Mouse (Mus musculus) myocyte (in vitro differentiated cells): Measurements from ENCODE around the gene Prkag2.

Source experiments
- MAX ChIP-seq: IDR thresholded peaks from one replicate; pipeline ENCODE4 v1.6.1; 2011; ENCODE audit warnings: low read depth, mild to moderate bottlenecking, control low read depth
- MYOG ChIP-seq, 3 experiments: IDR thresholded peaks; one replicate each; pipeline ENCODE4 v1.6.1; 2011; ENCODE audit warnings: control low read depth in 2 of 3, low read depth in 2 of 3, mild to moderate bottlenecking in 2 of 3; ENCODE audit not compliant: insufficient read length in 2 of 3, control insufficient read depth in 1 of 3, insufficient read depth in 1 of 3

- TF ChIP-seq MYOG (IDR thresholded peaks at IDR 0.05; ENCODE audit: control insufficient read depth in 1 of 3, insufficient read depth in 1 of 3, insufficient read length in 2 of 3, low read depth in 2 of 3), result no peak
- no peak for TF ChIP-seq MAX
These were observed 143.6 kb downstream of the Prkag2 start for GRCm38 (mm10) chr5:24956891-24957290.
